Mouse (Mus musculus) heart, embryonic 14.5 days (tissue): ENCODE data around the gene Sema4g. TPM values are rescaled to one million over a fixed set of nuclear protein-coding genes. Genes with fewer than 3 reads are reported as not detected.
A peak's percentile ranks its signal among the peaks of the same experiment; 100 is the strongest.
"Not testable (repeated sequence)": the region's sequence is repeated elsewhere in the genome, so short reads cannot be mapped to it uniquely, and the experiment has no call there.

Source experiments
- ATAC-seq: fragments of 200-750 bp; cut with Nextera tagmentation; 2 replicates; pipeline ENCODE4 v1.8.0; 2017; ENCODE audit warnings: low read depth, moderate TSS enrichment; ENCODE audit not compliant: insufficient number of reproducible peaks, insufficient read depth, low FRiP score
- H3K27ac ChIP-seq, 2 experiments: fragments of 200-500 bp in 1 of 2; fragments of 300-500 bp in 1 of 2; sonication (generic) in 1 of 2; replicated peaks in 1 of 2; 2 replicates each; pipeline ENCODE4 v1.5.1; 2012 to 2014; ENCODE audit warnings: low read depth in 2 of 2, low read length in 2 of 2, control low read depth in 1 of 2, mild to moderate bottlenecking in 1 of 2, mixed read lengths in 1 of 2; ENCODE audit not compliant: control insufficient read depth in 1 of 2, insufficient read depth in 1 of 2
- H3K27me3 ChIP-seq: fragments of 300-500 bp; sonication (generic); 2 replicates; pipeline ENCODE4 v1.6.1; 2014; ENCODE audit warnings: mild to moderate bottlenecking, low read length, control low read depth; ENCODE audit not compliant: control insufficient read depth, insufficient read depth
- H3K36me3 ChIP-seq: fragments of 300-500 bp; sonication (generic); 2 replicates; pipeline ENCODE4 v1.6.1; 2014; ENCODE audit warnings: mild to moderate bottlenecking, control low read depth, low read length, mixed read lengths; ENCODE audit not compliant: control insufficient read depth, insufficient read depth
- H3K4me1 ChIP-seq, 2 experiments: fragments of 200-500 bp in 1 of 2; fragments of 300-500 bp in 1 of 2; sonication (generic) in 1 of 2; 2 replicates each; pipeline ENCODE4 v1.6.1; 2012 to 2014; ENCODE audit warnings: low read length in 2 of 2, control low read depth in 1 of 2, mixed read lengths in 1 of 2; ENCODE audit not compliant: control insufficient read depth in 2 of 2, insufficient read depth in 2 of 2
- H3K4me2 ChIP-seq: fragments of 300-500 bp; sonication (generic); 2 replicates; pipeline ENCODE4 v1.6.1; 2014; ENCODE audit warnings: mild to moderate bottlenecking, low read length
- H3K4me3 ChIP-seq, 2 experiments: fragments of 200-500 bp in 1 of 2; fragments of 300-500 bp in 1 of 2; sonication (generic) in 1 of 2; 2 replicates each; pipeline ENCODE4 v1.5.1; 2012 to 2014; ENCODE audit warnings: low read length in 2 of 2, mild to moderate bottlenecking in 2 of 2, control low read depth in 1 of 2, low read depth in 1 of 2, moderate library complexity in 1 of 2; ENCODE audit not compliant: control insufficient read depth in 1 of 2, insufficient read depth in 1 of 2
- H3K9ac ChIP-seq: fragments of 300-500 bp; sonication (generic); 2 replicates; pipeline ENCODE4 v1.6.1; 2014; ENCODE audit warnings: mild to moderate bottlenecking, low read length
- H3K9me3 ChIP-seq: fragments of 300-500 bp; sonication (generic); 2 replicates; pipeline ENCODE4 v1.6.1; 2016; ENCODE audit warnings: low read length, control low read depth; ENCODE audit not compliant: control insufficient read depth
- WGBS: fragments of 180-500 bp; shearing (Covaris S2); extraction: QIAGEN DNeasy Blood & Tissue Kit; methylation state at CpG from one replicate; pipeline ENCODE4 v1.1.7; 2014; 5-methylcytosine and 5-hydroxymethylcytosine counted together
- polyA plus RNA-seq: library from polyadenylated mRNA; unstranded; fragments of >200 nt; fragmentation: Nextera tagmentation; extraction: Ambion mirVana; gene quantifications from 2 replicates; pipeline ENCODE4 v1.2.1, GENCODE M21; 2014

Gene Sema4g
- polyA plus RNA-seq, 1 experiment from 2014 or later = 0.92 TPM

- Histone ChIP-seq H3K36me3 (peaks cover 23% of the 10 kb centered on the region), H3K4me1 (peaks cover 13 to 31% of the 10 kb centered on the region in 2 experiments), H3K4me2 (no peak overlapping the region), H3K27me3 (no peaks in the 10 kb centered on the region), H3K27ac (no peak overlapping the region), H3K9ac (no peak overlapping the region), H3K9me3 (no peaks in the 10 kb centered on the region), H3K4me3 (no peak overlapping the region)
- WGBS = 21% methylated on average over 4 of the region's 4 CpGs
- no peak for ATAC-seq
Observed at GRCm38 (mm10) chr19:45031780-45032179, 42.9 kb downstream of the Sema4g start.

DNA sequence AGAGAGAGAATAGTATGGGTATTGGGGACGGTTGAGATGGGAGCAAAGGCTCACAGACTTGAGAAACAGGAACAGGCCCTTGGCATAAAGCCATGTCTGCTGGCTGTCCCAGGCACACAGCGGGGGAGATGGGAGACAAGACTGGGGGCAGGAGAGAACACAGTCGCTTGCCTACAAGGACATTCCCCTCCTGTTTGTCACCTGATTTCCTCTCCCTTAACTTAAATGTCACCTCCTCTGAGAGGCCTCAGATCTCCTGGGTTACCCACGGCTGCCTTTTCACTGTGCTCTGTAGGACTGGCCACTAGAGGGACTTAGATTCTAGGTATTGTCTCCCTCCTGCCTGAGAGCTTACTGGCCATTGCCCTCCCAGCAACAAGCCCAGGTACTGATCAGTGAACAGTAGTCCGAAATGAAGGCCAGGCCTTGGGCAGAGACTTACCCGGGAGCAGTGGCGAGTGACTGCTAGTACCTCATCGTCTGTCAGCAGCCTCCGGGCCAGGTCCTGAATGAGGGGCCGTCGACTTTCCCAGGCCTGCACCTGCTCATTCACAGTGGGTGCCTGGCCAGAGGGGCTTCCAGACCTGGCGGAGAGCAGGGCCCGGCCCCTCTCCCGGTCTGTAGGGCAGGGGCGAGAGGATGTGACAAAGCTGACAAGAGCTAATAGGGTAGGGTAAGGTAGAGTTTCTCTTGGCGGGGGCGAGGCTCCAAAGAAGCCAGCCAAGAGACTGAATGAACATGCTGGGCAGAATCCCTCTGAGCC is 43.9 kb downstream of the Sema4g start:
- Histone ChIP-seq H3K9me3 (no peaks in the 10 kb centered on the region), H3K36me3 (peaks cover 13% of the 10 kb centered on the region), H3K4me3 (no peak overlapping the region), H3K27ac (0 out of 4 replicates have a peak overlapping the region, but pooled peaks of 1 of the 2 experiments have one; percentile 4), H3K27me3 (no peaks in the 10 kb centered on the region), H3K4me1 (peaks cover 13 to 31% of the 10 kb centered on the region in 2 experiments), H3K4me2 (no peak overlapping the region), H3K9ac (no peak overlapping the region)
- 49% methylated on average over 17 of the region's 17 CpGs for WGBS
- ATAC-seq = no peak

GRCm38 (mm10) chr19:45036867-45037266 is 48.0 kb downstream of the Sema4g start:
- WGBS = 29% methylated on average over 16 of the region's 16 CpGs
- H3K9me3 ChIP-seq = no peaks in the 10 kb centered on the region
- H3K9ac ChIP-seq = no peak overlapping the region
- no peak overlapping the region for H3K4me3 ChIP-seq
- H3K27me3 ChIP-seq = peaks cover 14% of the 10 kb centered on the region
- no peak overlapping the region for H3K27ac ChIP-seq
- H3K4me1 ChIP-seq = peaks cover 5 to 13% of the 10 kb centered on the region in 2 experiments; a peak in 2 of 4 replicates
- no peaks in the 10 kb centered on the region for H3K36me3 ChIP-seq
- no peak for ATAC-seq
- H3K4me2 ChIP-seq = no peak overlapping the region

- H3K36me3 ChIP-seq, H3K4me3 ChIP-seq, H3K9me3 ChIP-seq, ATAC-seq, H3K9ac ChIP-seq, H3K4me1 ChIP-seq, H3K27ac ChIP-seq, H3K4me2 ChIP-seq: not testable (repeated sequence)
- WGBS = 86% methylated on average over 7 of the region's 7 CpGs
- H3K27me3 ChIP-seq = peaks cover 17% of the 10 kb centered on the region
Observed at GRCm38 (mm10) chr19:45038198-45038597, 49.3 kb downstream of the Sema4g start.

DNA sequence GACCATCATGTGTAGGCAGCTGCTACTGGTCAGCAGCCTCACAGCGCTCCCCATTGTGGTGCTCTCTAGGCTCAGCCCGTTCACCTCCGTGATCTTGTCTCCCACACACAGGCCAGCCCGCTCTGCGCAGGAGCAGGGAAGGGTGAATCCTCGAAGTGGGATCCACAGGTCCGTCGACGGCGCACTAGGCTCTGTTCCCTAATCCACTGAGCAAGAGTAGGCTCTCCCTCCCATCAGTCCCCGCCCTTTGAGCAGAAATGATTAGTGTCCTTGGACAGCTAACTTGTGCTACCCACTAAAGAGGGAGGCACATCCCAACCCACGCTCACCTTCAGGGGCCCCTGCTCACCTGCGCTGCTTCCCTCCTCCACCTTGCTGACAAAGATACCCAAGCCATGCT is 51.3 kb downstream of the Sema4g start:
- H3K4me1 ChIP-seq = no peaks in the 10 kb centered on the region
- no peak overlapping the region for H3K4me3 ChIP-seq
- peaks cover 37% of the 10 kb centered on the region for H3K27me3 ChIP-seq
- H3K9me3 ChIP-seq = no peaks in the 10 kb centered on the region
- no peak overlapping the region for H3K4me2 ChIP-seq
- ATAC-seq = no peak
- 32% methylated on average over 13 of the region's 13 CpGs for WGBS
- H3K36me3 ChIP-seq = no peaks in the 10 kb centered on the region
- no peak overlapping the region for H3K27ac ChIP-seq
- no peak overlapping the region for H3K9ac ChIP-seq

DNA sequence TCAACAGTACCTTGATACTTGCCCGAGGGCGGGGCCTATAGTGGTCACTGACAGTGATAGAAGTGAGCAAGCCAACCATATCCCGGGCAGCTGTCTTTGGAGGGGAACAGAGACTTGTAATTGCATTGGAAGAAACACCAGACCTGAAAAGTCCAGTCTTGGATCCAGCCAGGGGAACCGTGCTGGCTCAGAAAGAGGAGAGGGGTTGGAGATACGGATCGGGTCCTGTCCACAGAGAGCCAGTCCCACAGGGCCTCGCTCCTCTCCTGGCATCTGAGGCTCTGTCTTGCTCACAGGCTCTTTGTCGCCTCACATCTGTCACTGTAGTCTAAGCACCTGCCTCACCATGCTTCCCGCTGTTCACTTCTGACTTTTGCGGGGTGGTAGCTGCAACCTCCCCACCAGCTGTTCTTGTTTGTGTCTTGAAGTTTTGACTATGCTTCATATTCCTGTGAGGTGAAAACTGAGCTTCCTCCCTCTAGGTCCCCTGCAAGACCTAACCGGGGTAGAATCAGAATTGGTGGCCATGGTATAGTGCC is 55.6 kb downstream of the Sema4g start:
- WGBS = 51% methylated on average over 11 of the region's 11 CpGs
- peaks cover 7 to 21% of the 10 kb centered on the region in 2 experiments for H3K4me1 ChIP-seq
- peaks cover 5% of the 10 kb centered on the region; the same call in 1 of the 2 replicates for H3K36me3 ChIP-seq
- H3K27ac ChIP-seq = no peak overlapping the region
- H3K4me3 ChIP-seq = no peak overlapping the region
- H3K27me3 ChIP-seq = peaks cover 46% of the 10 kb centered on the region
- no peak overlapping the region for H3K9ac ChIP-seq
- no peak for ATAC-seq
- H3K9me3 ChIP-seq = no peaks in the 10 kb centered on the region
- H3K4me2 ChIP-seq = no peak overlapping the region

DNA sequence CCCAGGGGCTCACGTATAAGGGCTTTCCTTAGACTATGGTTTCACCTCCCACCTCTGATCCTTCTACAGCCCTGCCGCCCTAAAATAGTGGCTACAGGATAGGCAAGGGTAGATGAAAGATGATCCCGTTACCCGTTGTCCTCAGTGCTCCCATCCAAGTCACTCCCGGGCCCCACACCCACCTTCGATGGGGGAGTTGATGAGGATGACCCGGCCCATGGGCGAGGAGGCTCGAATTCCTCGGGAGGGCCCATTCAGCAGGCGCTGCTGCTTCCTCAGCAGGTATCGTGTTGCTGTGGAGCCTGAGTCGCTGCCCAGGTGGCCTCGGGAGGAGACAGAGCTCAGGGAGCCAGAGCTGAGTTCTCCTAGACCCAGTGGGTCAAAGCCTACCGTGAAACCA is 56.3 kb downstream of the Sema4g start:
- Histone ChIP-seq H3K36me3 (peaks cover 10% of the 10 kb centered on the region), H3K27ac (no peak overlapping the region), H3K4me1 (peaks cover 7 to 21% of the 10 kb centered on the region in 2 experiments), H3K9ac (no peak overlapping the region), H3K4me2 (no peak overlapping the region), H3K4me3 (no peak overlapping the region), H3K9me3 (no peaks in the 10 kb centered on the region), H3K27me3 (peaks cover 42% of the 10 kb centered on the region)
- 32% methylated on average over 15 of the region's 15 CpGs for WGBS
- ATAC-seq = no peak
